Mouse (Mus musculus) left cerebral cortex, adult 2 months (tissue): ENCODE results near the gene Csrp3. TPM values are rescaled to one million over a fixed set of nuclear protein-coding genes. Genes with fewer than 3 reads are reported as not detected.

Experiments used
- DNase-seq, 2 experiments: peaks; one replicate each; pipeline ENCODE4 v3.0.0; 2021 to 2022; ENCODE audit warnings: low spot score in 2 of 2, mixed read lengths in 1 of 2; ENCODE audit errors: extremely low spot score in 1 of 2
- H3K27ac ChIP-seq: fragments of 200-600 bp; 2 replicates; pipeline ENCODE4 v1.8.1; 2022
- H3K4me3 ChIP-seq: fragments of 200-600 bp; 2 replicates; pipeline ENCODE4 v1.8.1; 2022
- CTCF ChIP-seq: fragments of 200-600 bp; IDR thresholded peaks from 2 replicates; pipeline ENCODE4 v1.8.1; 2022; ENCODE audit warnings: antibody characterized with exemption, mild to moderate bottlenecking, moderate library complexity
- intact Hi-C: fragments of 180-260 bp; cut with DNase I; formaldehyde crosslinking; loops from one replicate; pipeline ENCODE4 v1.15.1; 2025
- total RNA-seq, 2 experiments: library from RNA; stranded (reverse); gene quantifications; 2 replicates each; pipeline ENCODE4 v1.2.3; 2021

Gene Csrp3
- total RNA-seq, 2 experiments from 2014 or later: not detected

DNA sequence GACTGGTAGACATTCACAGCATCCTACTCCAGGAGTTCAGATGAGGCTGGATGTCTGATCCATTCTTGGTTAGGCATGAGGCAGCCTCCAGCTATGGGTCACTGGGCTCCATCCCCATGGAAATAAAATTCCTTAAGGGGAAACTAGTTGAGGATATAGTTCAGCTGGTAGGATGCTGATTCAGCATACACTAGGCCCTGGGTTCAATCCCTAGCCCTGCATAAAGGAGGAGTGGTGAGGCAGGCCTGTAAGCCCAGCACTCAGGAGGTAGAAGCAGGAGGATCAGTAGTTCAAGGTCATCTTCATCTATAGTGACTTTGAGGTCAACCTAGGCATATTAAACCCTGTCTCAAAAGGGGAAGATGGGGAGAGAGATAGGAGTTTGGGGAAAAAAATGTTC, 16.4 kb upstream of the Csrp3 start:
- TF ChIP-seq CTCF: no peak
- no peak for DNase-seq
- Histone ChIP-seq H3K27ac (no peak overlapping the region), H3K4me3 (no peak overlapping the region)
- intact Hi-C loops: no loop called here

DNA sequence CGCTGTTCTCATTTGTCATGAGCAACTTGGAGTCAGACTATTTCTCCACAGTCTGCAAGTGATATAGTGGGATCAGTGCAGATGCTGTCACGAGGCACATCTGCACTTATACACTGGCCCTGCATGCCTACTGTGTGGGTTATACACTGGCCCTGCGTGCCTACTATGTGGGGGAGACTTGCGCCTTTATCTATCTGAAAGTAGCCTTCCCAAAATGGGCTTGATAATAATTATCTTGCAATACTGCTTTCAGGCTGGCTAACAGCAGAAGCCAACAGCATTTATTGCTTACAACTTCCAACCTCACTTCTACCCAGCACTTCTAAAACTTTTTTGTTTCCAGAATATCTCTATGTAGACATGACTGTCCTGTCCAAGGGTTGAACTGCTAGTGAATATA, 14.0 kb upstream of the Csrp3 start:
- no peak for DNase-seq
- intact Hi-C loops: no loop called here
- H3K27ac ChIP-seq: no peak overlapping the region
- no peak overlapping the region for H3K4me3 ChIP-seq
- TF ChIP-seq CTCF: no peak

DNA sequence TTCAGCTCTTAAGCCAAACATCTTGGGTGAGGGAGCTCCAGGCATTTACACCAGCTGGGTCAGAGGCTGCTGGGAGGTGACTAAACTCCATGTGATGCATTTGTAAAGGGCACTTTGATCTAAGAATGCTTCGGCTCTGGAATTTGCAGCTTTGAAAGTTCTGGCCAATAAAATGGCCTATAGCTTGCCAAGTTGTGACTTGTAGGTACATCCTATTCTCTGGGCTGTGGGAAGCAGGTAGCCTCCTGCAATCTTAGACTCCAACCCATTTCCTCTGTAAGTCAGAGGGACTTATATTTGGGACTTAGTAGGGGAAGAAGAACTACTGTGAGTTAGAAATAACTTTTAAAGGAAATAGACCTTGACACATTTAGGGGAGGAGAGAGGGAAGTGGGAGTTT, 13.1 kb upstream of the Csrp3 start:
- no peak for DNase-seq
- intact Hi-C loops: no loop called here
- no peak overlapping the region for H3K27ac ChIP-seq
- no peak for TF ChIP-seq CTCF
- H3K4me3 ChIP-seq: no peak overlapping the region

DNA sequence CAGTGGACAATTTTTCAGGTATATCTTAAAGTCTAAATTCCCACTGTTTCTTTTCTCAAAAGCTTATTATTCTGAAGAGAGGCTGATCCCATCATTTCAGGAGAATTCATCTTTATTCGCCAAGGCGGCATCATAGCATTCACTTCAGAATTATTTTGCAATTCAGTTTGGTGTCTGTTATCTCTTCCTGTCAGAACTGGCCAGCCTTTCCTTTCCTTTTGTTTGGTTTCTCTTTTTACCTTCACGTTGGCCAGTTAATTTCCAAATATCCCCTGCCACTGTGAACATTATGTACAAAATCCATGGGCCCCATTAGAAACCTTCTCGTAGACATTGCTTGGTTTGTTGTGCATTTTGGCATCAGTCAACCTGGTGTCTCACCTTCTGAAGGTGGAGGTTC, 11.5 kb upstream of the Csrp3 start:
- DNase-seq: no peak
- intact Hi-C loops: no loop called here
- H3K4me3 ChIP-seq: no peak overlapping the region

GRCm38 (mm10) chr7:48858257-48858656, 10.4 kb upstream of the Csrp3 start:
- intact Hi-C loops: no loop called here
- no peak for DNase-seq
- TF ChIP-seq CTCF: no peak
- Histone ChIP-seq H3K4me3 (no peak overlapping the region), H3K27ac (no peak overlapping the region)

More for the DNA sequence above, 11.5 kb upstream of the Csrp3 start:
- no peak for TF ChIP-seq CTCF
- H3K27ac ChIP-seq: no peak overlapping the region

DNA sequence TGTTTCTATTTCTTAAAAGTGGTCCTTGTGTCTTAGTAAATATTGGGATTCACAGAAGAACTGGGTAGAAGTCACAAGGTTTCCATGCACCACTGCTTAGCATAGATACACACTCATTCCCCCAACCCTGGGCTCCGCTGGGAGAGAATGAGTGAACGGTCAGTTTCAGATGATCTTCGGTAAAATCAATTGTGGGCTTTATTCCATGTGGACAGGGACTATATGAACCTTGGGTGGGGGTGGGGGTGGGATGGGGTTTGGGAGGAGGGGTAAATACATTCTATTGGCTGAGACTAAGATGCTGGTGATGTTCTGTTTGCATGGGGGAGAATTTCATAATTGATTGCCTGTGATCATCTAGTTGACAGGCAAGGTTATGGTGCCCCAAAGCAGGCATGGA, 7.6 kb upstream of the Csrp3 start:
- TF ChIP-seq CTCF: no peak
- Histone ChIP-seq H3K4me3 (no peak overlapping the region), H3K27ac (no peak overlapping the region)
- no peak for DNase-seq
- intact Hi-C loops: no loop called here

- intact Hi-C loops: no loop called here
- H3K27ac ChIP-seq: no peak overlapping the region
- TF ChIP-seq CTCF: no peak
- H3K4me3 ChIP-seq: no peak overlapping the region
- no peak for DNase-seq
Measured at GRCm38 (mm10) chr7:48853496-48853895, 5.7 kb upstream of the Csrp3 start.

DNA sequence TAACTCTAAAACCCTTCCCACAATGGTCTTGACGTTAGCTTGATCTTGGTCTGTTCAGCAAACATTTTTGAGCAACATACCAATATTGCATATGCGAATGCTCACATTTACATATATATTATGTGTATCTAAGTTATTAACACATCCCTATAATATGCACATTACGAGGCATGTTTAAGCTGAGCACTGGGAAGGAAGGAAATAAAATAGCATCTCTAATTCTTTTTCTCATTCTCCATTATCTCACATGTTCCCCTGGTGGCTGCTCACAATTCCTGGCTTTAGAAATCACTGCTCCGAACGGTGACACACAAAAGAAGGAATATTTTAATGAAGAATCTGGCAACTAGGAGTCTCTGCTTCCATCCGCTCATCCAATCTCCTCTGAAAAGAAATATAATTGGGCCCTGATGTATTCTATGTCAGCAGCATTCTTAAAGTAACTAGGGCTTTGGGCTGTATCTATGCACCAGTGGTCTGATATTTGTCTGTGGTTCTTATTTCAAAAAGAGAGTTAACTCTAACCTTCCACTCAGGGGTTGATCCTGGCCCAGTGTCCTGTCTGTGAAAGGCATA, 3.8 kb upstream of the Csrp3 start:
- no peak for DNase-seq
- TF ChIP-seq CTCF: no peak
- no peak overlapping the region for H3K27ac ChIP-seq
- no peak overlapping the region for H3K4me3 ChIP-seq
- intact Hi-C loops: no loop called here

GRCm38 (mm10) chr7:48846755-48847154, 1.1 kb downstream of the Csrp3 start:
- no peak overlapping the region for H3K4me3 ChIP-seq
- TF ChIP-seq CTCF: no peak
- no peak for DNase-seq
- H3K27ac ChIP-seq: no peak overlapping the region
- intact Hi-C loops: no loop called here

DNA sequence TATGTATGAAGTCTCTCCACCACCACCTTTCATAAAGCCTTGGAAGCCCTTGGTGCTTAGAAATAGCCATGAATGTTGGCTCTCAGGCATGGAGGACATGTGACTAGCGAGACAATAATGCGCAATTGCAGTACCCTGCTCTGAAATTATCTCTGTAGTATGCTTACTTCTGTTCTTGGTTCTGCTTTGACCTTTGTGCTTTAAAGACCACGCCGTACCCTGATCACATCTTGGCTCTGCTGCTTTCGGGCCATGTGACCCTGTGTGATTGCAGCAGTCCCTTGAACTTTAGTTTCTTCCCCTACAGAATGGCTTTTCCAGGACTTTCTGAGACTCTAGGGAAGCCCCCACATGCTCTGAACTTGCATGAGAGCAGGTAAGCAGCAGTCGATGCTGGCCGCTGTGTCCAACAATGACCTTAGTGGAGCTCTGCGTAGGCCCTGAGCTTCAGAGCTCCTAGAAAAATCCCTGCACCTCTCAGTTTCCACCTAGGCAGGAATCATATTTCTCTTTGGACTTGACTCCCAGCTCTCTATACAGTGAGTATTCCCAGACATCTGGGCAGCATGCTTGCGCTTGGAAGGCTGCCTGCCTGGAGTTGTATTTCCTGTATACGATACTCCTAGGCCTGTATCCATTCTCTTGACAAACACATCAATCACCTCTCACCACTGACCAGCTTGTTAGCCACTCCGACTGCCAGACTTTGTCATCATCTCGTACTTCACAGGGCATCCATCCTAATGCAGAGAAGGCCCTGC, 2.4 kb downstream of the Csrp3 start:
- no peak overlapping the region for H3K27ac ChIP-seq
- intact Hi-C loops: no loop called here
- DNase-seq: no peak
- no peak for TF ChIP-seq CTCF
- no peak overlapping the region for H3K4me3 ChIP-seq

DNA sequence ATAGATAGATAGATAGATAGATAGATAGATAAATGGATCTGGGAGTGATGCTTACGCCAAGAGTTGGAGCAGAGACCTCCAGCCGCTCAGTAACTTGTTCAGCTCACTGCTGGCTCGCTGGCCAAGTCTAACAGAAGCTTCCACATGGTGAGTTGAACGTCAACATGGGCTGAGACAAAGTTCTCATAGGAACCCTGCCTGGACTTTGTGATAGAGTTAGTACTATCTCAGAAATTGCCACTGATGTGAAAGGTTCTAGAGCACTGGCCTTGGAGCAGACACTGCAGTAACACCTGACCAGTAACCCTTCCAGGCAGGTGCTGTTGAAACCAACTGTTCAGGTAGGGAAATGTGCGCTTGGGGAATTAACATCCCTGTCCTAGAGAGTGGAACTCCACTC, 4.3 kb downstream of the Csrp3 start:
- no peak overlapping the region for H3K27ac ChIP-seq
- intact Hi-C loops: no loop called here
- no peak for TF ChIP-seq CTCF
- no peak for DNase-seq
- no peak overlapping the region for H3K4me3 ChIP-seq

DNA sequence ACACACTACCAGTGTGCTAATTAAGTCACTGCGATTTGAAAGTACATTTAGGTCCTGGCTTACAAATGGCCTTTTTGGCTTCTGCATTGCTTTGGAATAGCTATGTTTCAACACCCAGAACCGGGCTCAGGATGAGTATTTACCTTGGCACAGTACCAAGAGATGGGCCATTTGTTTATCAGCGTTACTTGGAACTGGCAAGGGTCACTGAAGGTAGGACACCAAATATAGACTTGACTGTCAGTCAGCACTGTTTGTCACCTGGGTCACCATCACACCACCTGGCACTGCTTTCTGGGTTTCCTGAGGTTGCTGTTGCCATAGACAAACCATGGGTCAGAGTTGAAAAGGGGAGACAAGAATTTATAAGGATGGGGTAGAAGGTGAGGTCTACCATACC, 5.5 kb downstream of the Csrp3 start:
- TF ChIP-seq CTCF: no peak
- Histone ChIP-seq H3K27ac (no peak overlapping the region), H3K4me3 (no peak overlapping the region)
- intact Hi-C loops: no loop called here
- no peak for DNase-seq

GRCm38 (mm10) chr7:48841538-48841937, 6.3 kb downstream of the Csrp3 start:
- Histone ChIP-seq H3K27ac (no peak overlapping the region), H3K4me3 (no peak overlapping the region)
- intact Hi-C loops: no loop called here
- no peak for TF ChIP-seq CTCF
- DNase-seq: no peak
